Mouse (Mus musculus) layer of hippocampus, postnatal 10 days (tissue): Measurements from ENCODE around the gene Pdxdc1. TPM values are rescaled to one million over a fixed set of nuclear protein-coding genes. Genes with fewer than 3 reads are reported as not detected.
"Not testable (repeated sequence)": the region's sequence is repeated elsewhere in the genome, so short reads cannot be mapped to it uniquely, and the experiment has no call there.

ENCODE experiments used
- DNase-seq, 2 experiments: peaks; one replicate each; pipeline ENCODE4 v3.0.0; 2021; ENCODE audit warnings: low spot score in 2 of 2
- long read RNA-seq: library from polyadenylated mRNA; stranded (forward); transcript quantifications from one replicate; pipeline ENCODE4 v2.0.0, GENCODE M21; 2023
- total RNA-seq, 2 experiments: library from RNA; stranded (reverse); gene quantifications; 2 replicates each; pipeline ENCODE4 v1.2.3; 2021

The Pdxdc1 gene
- total RNA-seq: 10 to 100 TPM; 77.4 to 84.8 TPM
- long read RNA-seq, full-length matches to known transcripts: 14 of 25 reads
- long read RNA-seq, partial matches to known transcripts: 7 of 25 reads
- long read RNA-seq, other reads (novel, unspliced or antisense): 4 of 25 reads

DNA sequence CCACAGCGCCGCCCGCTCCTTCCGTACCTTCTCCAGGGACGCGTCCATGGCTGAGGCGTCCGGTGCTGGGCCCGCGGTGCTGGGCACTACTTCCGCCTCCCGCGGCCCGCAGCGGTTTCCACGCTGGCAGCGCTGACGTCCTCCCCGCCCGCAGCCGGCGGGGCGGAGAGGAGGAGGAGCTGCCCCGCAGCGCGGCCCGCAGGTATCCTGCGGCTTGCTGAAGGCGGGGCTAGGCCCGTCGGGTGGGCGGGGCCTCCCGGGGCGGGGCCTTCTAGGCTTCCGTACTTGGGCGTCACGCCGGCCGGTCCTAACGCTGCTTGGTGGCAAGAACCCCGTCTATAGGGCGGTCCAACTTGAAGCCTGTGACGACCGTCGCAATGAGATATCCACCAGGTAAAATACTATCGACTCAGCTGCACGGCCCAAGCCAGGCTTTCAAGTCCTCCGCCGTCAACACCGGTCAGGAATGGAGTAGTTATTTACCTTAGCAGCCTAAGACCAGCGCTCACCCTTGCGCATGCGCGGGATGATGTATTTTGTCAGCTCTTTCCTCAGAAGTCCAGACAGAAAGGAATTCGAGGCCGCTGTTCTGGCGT, at the start of gene Pdxdc1, which contains the start of gene Mpv17l:
Pdxdc1 (minus strand) TSS at position 244 of the 596 bp plus-strand sequence.
Mpv17l (plus strand) TSS at position 274 of the 596 bp plus-strand sequence.
- DNase-seq: peak; percentile 96 to 98

DNA sequence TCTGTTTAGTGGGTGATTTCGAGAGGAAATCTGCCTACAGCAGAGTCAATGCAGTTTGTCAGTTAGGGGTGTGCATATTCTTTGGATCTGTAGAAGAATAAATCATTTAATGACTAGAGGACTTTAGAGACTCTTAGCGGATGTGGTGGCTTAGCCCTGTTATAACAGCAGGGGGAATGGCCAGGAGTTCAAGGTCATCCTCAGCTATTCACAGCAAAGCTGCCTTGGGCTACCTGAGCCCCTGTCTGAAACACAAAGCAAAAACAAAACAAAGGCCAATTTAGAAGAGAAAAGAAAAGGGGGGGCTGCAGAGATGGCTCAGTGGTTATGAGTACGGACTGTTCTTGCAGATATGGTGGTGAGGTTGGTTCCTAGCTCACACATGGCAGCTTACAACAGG, 48.3 kb upstream of the Pdxdc1 start:
- DNase-seq: no peak

DNA sequence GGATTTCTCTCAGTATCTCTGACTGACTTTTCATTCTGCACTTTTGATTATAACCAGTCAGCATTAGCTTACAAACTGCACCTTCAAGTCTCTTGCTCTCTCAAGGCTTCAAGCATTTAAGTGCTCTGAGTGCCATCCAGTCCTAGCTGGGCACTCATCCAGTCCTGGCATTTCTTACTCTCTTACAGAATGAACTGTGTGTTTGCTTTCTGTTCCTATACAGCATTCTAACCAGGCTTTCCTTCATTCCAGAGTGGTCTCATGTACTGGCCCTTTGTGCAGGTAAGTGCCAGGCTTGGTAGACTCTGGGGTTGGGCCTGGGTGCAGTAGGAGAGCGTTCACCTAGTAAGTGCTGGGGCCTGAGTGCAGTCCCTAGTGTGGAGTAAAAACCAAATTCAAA, 43.4 kb upstream of the Pdxdc1 start:
- no peak for DNase-seq

DNA sequence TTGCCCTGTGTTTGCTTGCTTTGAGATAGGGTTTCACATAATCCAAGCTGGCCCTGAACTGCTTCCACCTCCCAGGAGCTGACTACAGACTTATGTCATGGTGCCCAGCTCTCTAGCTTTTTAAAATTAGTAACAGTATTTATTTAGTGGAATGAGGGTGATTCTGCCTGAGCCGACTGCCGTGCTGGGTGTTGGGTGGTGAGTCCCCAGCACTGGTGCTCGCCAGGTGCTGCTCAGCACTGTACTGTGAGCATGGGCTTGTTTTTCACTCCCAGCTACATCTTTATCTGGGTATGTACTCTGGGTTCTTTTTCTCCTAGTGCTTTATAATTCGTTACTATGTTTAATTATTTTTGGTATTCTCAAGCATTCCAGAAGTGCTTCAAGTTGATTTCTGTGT, 42.2 kb upstream of the Pdxdc1 start:
- no peak for DNase-seq

DNA sequence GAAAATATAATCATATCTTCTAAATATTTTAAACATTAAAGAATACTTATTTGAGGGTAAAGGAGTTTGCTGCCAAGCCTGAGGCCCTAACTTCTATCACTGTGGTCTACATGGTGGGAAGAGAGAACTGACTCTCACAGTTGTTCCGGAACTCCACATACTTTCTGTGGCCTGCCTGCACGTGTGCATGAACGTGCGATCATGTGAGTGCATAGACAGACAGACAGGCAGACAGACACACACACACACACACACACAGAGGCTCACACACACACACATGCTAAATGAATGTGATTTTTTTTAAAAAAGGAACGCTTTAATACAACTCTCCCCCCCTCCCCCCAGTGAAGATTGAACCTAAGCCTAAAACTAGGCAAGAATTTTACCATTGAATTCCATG, 41.8 kb upstream of the Pdxdc1 start:
- no peak for DNase-seq

DNA sequence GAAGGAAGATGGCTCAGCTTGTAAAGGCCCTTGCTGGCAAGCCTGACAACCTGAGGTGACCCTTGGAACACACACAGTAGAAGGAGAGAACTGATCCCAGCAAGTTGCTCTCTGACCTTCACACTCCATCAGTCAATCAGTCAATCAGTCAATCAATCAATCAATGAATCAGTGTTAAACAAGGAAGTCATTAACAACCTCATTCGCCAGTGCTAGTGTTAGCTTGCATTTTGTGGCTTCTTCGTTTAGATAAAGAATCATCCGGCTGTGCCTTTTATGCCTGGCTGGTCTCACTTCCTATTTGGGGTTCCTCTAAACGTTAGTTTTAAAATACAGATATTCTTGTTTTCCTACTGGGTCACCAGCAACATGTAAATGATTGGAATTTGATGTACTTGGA, 41.2 kb upstream of the Pdxdc1 start:
- no peak for DNase-seq

DNA sequence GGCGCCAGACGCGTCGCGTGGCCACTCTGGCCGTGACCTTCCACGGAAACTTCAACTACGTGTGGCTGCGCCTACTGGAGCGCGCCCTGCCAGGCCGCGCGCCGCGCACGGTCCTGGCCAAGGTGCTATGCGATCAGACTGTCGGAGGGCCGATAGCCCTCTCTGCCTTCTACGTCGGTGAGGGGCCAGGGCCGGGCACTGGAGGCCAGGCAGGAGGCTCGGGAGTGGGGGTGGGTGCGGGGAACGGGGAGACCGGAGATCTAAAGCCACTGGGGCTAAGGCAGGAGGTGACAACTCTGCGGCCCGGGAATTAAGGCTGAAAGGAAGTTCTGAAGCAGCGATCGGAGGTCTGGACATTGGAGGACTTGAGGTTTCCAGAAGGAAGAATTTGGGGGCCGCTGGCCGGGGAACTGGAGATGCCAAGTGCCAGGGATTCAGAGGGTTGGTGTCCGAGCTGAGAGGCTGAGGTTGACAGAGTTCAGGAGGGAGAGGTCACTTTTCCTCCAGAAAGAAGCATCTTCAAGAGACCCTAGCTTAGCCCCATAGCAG, 38.0 kb upstream of the Pdxdc1 start:
- DNase-seq: no peak

DNA sequence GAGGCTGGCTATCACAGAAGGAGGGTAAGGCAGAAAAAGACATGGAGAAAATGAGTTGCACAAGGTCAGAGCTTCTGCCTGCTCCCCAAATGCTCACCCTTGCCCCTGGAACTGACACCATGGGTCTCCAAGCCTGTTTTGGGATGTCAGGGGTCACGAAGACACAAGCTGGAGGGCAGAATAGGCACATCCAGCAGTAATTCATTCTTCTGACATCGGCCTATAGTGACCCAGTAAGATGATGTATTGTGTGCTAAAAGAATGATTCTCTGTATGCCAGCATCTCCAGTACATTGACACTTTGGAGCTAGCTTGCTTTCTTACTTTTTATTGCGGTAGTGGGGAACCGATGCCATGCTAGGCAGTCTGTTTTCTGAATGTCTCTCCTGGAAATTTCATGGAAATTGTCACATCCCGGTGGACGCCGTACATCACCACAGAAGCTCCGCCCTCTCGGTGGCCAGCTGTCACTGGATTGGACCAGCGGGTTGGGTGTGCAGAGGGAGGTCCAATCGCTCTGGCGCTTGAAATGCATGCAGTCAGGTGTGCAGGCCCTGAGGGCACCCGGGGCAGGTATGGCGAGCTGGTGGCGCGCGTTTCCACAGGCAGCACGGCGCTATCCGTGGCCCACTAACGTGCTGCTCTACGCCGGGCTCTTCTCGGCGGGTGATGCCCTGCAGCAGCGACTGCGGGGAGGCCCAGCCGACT, 37.4 kb upstream of the Pdxdc1 start:
- peak; percentile 74 to 81 for DNase-seq

DNA sequence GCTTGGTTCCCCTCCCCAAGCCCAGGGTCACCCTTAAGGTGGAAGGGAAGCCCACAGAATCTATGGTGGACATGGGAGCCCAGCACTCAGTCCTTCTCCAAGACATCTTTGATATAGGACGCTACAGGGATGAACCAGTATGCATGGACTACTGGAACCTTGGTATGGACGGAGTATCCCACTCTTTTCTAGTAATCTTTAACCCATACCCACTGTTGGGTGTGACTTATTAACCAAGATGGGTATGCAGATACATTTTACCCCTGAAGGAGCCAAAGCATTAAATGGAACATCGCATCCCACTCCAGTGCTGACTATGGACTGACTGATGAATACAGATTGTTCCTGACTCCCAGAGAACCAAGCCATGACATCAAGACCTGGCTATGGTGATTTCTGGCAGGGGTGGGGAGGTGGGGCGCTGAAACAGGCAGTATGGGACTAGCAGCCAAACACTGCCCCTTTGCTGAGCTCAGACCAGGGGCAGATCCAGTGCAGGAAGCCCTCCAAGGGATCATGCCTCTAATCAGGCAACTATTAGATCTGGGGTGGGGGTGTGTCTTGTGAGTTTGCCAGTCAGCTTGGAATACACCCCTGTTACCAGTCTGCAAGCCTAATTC, 24.6 kb upstream of the Pdxdc1 start:
- DNase-seq: no peak

DNA sequence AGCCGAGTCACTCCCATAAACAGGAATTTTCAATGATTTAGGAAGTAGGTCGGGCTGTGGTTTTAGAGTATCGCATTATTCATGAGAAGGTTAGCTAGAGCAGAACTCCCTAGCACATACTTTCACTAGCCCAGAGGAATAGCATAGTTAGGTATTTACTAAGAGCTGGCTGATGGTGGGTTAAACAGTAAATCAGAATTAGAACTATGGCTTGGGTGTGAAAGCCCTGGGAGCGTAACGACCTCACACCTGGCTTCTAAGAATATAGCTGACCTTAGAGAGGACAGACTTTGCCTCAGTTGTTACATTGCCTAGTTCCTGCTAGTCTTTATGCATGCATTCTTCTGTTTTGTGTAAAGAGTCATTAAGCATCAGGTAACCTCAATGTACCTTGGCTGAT, 20.0 kb upstream of the Pdxdc1 start:
- DNase-seq: not testable (repeated sequence)

DNA sequence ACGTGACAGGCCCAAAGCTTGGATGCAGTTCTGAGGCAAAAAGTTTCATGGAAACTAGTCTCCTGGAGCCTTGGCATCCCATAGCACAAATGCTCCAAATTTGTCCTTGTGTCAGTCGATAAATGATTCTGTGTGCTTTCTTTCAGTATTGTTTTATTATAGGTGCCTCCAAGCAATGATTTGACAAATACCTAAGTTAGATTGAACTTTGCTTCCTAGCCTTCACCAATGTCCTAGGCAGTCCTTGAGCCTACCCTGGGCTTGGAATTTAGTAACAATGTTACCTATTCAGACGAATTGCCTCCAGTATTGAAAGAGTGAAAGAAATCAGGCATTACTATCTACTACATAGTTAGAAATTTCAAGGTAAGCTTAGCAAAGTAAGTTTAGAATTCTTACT, 19.6 kb upstream of the Pdxdc1 start:
- DNase-seq: not testable (repeated sequence)

DNA sequence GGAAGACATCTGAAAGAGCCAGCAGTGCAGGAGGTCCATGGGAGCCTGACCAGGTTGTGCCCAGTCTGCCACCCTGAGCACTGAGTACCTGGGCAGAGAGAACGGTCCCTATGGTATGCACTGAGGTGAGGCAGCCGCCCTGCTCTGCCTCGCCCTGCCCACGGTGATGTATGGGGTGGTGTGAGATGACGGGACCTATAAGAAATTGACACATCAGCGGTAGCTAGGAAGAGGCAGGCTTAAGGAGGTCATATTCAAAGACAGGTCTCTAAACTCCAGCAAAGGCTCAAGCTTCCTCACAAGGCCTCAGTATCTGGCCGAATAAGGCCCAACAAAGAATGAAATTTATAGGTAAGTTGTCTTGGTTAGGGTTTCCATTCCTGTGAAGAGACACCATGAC, 18.9 kb upstream of the Pdxdc1 start:
- DNase-seq: no peak

DNA sequence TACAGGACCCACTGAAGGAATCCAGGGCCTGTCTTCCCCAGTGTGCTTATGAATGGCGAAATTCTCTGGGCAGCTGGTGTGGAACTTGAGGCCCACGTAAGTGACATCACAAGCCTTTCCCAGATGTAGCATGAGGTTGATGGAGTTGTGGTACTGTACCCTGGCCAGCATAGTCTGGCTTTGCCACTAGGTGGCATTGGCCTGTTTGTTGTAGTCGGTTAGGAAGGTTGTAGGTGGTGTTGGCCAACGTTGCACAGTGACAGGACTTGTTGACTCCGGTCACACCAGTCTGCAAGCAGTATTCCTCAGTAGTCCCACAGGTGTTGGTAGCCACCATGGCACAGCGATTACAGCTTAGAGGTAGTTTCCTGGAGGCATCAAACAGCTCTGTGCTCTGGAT, 18.1 kb upstream of the Pdxdc1 start:
- no peak for DNase-seq

DNA sequence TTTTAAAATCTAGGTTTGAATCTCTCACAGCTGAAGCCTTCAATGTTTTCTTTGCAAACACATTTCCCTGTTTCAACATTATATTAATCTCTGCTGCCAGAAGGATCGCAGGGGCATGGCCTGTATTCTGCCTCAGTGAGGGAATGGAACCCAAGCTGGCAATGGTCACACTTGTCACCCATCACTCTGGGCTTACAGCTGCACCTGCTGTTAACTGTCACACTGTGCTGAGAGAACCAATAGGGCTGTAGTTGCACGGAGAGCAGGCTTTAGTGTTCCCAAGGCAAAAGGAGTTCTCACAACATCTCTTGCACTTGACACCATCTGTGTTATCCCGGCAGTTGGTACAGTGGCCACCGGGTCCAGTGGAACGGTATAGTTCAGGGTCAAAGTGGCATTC, 17.2 kb upstream of the Pdxdc1 start:
- DNase-seq: no peak

DNA sequence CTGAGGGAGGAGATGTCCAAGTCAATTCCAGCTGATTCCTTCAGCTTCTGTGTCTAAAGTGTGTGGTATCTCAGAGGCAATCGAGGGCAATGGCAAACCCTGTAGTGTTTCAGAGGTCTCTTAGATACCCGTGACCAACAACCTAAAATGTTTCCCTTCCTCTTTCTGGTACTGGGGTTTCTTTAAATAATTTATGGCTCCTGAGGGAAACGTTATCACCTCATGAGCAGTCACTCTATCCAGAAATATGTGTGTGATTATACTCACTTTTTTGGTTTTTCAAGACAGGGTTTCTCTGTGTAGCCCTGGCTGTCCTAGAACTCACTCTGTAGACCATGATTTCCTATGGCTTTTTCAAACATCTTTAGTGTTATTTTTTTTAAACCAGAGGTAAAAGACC, 4.4 kb upstream of the Pdxdc1 start:
- DNase-seq: no peak

DNA sequence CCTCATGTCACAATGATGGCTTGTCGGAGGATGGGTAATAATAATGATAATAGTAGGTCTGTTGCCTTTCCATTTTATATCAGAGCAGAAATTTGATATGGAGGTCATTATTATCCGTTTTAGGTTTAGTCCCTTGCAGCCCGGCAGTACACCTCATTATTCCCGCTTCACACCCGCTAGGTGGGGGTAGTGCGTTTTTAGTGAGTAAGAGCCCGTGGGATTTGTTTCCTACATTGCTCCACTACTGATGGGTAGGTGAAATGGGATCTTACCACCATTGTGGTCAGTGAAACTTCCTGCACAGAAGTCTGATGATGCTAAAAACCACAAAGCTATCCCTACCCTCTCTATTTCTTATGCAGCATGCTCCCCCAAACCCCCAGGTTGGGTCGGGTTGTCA, 557 bp upstream of the Pdxdc1 start:
- peak in 1 of 2 experiments; percentile 87 for DNase-seq

DNA sequence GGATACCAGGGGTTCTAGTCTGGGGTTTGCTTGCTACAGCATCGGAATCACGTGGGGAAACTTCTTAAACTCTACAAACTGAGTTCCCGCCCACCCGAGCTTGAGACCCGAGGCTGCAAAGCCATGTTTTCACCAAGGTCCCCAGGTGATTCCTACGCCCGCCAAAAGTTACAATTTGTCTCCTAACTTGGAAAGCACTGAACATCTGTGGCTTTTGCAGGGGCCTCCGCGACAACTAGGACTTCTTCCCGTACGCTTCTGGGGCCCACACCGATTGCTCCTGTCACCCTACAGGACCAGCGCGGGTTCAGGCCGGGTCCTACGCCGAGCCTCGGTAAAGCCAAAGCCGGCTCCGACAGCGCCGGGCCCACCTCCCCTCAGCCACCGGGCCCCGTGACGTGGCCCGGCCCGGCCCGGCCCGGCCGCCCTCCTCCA, 517 bp downstream of the Pdxdc1 start:
- DNase-seq: no peak

DNA sequence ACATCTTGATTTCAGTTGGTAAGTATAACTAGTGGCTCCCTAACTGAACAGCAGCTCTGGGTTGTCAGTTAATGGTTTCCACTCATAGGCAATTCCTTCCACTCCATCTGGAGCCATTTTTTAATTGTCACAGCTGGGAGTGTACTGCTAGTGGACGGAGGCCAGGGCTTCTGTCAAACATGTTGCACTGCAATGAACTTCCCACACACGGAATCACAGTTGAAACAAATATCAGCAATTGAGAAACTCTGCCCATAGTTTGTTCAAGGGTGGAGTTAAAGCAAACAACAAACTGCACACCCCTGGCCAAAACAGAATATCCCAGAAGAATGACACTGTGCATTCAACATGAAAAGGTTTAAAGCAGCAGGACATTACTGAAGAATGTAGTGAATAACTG, 4.0 kb downstream of the Pdxdc1 start:
- DNase-seq: peak; percentile 32 to 39

DNA sequence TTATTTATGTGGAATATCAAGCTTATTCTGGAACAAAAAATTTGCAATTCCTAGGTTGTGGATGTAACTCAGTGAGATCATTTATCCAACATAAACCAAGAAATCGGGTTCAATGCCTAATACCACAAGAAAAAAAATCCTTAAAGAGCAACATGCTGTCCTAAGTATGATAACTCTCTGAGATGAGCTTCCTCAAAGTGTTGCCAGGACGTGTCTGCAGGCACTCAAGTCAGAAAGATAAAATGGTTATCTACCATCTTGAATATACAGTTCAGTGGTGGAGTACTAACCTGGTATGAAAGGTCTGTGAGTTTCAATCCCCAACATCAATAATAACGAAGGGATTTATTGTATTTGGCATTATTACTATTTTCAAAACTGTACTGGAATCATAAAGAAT, 6.6 kb downstream of the Pdxdc1 start:
- DNase-seq: no peak

DNA sequence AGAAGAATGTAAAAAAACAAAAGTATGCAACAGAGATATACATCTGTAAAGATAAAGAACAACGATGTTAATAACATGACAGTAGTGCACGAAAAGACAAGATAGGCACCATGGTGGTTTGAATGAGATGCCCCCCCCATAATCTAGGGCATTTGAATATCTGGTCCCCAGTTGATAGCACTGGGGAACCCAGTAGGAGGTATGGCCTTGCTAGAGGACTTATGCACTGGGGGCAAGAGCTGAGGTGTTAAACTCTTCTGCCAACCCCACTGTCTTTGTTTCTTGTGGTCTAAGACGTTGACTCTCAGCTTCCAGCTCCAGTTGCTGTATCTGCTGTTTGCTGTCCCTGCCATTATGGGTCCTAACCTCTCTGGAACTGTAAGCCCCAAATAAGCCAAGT, 7.2 kb downstream of the Pdxdc1 start:
- DNase-seq: no peak

DNA sequence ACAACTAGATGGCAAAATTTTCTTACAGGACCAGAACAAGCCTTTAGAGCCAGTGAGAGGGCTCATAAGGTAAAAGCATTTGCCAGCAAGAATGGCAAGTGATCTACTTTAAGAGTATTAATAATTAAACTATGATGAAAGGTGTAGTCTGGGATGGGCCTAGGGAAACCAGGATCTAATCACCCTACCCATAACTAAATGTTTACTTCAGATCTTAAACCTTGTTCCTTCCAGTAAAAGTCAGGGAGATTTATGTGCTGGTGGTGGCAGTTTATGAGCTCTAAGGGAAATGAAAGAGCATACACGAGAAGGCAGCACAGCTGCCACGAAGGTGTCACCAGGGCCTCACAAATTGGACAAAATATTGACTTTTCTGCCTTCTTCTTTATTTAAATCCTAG, 8.8 kb downstream of the Pdxdc1 start:
- no peak for DNase-seq

DNA sequence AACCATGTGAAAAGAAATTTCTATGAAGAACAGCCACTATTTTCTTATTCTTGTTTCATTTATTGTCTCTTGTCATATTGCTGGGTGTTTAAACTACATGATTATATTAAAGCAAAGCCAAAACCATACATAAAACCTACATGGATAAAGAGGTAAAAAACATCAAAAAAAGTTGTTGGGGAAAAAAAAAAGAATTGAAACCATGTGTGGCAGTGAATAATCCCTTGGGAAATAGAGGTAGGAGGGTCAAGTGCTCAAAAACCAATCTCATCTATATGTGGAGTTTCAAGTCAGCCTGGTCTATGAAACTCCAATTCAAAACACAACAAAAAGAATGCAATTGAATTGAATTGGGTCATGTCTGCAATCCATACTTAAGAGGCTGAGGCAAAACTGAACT, 10.1 kb downstream of the Pdxdc1 start:
- no peak for DNase-seq
